Mouse (Mus musculus) left cerebral cortex, adult 9 months (tissue): ENCODE measurements around the gene Klhl24.

Experiments
- DNase-seq, 2 experiments: peaks; one replicate each; pipeline ENCODE4 v3.0.0; 2022; ENCODE audit warnings: low spot score in 2 of 2

Gene Klhl24

DNA sequence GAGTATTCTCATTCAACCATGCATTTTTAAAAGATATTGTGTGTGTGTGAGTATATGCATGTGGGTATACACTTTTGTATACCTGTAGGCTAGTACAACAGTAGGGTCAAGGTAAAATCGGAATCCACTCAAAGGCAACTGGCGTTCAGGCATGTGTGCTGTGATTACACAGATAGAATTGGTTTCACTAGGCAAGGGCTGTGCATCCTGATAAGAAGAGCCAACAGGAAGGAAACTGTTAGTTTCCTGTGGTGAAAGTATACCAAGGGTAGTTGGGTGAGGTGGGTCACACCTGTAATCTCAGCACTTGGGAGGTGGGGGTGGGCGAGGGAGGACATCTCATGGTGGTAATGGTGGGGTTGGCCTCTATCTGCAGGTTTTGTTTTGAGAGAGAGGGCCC, 47.2 kb downstream of the Klhl24 start:
- DNase-seq: no peak

DNA sequence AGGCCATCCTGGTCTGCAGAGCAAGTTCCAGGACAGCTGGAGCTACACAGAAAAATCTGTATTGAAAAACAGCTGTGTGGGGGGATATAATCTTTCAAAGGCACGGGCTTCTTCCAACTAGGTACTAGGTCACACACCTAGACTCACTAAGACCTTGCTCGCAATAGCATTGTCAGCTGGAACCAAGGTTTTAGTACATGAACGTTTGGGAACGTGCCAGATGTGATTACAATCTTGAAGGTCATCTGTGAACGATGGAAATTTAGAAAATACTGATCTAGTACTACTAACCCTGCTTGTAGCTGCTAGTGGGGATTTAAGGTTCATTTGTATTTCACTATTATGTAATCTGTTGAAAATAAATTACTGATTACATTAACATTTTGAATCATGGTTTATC, 54.6 kb downstream of the Klhl24 start:
- no peak for DNase-seq

DNA sequence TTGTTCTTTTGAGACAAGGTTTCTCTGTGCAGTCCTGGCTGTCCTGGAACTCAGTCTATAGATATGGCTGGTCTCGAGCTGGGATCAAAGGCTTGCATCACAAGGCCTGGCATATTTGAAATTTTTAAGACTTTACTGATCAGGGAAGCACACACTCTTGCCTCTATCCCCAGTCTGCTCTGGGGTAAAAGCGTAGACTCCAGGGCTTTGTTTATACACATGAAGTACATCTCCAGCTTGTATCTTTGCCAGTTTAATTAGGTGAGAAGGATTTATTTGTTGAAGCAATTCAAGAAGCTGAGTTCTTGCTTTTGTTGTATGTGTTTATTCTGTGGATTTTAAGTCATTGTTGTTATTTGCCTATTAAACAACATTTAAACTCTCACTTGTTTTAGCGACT, 56.4 kb downstream of the Klhl24 start:
- DNase-seq: no peak

DNA sequence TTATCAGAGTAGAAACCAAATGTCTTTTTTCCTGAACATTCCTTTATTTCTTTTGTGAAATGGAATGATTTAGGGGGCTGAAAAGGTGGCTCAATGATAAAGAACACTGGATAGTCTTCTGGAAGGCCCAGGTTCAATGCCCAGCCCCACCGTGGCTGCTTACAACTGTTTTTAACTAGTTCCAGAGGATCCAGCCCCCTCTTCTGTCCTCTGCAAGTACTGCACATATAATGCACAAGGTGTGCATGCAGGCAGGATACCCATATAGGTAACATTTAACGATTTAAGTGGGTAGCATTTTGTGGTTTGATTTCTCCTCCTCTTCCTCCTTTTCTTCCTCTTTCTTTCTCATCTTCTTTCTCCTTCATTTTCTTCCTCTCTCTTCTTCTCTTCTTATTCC, 62.8 kb downstream of the Klhl24 start:
- DNase-seq: no peak

DNA sequence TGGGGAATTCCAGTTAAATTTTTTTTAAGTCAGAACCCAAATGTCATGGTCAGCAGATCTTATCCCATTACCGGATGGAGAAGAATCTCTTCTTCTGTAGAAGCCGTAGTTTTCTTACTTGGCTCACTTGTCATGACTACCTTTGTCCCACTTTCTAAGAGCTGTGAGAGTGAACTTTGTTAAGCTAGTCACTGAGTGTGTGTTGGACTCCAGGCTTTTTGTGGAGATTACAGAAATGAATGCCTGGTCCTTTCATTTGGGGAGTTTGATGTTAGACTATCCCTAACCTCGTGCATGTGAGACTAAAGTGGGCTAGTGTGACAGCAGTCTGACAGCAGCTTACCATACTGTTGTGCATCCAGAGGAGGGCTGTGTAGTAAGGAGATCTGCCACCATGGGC, 71.7 kb downstream of the Klhl24 start:
- no peak for DNase-seq

DNA sequence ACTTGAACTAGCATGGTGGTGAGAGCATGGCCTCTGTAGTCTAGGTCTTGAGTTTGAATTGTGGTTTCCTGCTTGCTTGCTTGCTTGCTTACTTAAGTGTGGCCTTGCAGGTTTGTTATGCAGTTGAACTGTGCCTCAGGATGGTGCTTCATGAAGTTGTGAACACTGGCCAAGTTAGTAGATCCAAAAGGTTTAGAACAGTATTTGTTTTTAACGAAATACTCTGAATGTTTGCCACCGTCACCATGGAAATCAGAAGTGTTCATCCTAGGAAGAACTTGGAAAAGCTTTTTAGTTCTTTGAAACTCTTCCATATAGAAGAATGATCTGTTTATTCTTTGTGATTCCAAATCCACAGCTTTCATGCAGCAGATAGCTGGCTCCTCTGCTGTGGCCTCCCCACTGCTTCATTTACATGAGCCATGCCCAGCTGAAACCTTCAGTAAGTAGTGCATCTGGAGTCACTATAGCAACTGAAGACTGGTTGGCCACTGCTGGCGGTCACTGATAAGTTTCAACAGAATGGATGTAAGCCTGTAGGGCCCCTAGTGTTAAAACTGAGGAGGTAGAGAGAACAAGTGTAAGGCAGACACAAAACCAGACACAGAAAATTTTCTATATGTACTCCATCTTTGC, 72.2 kb downstream of the Klhl24 start:
- no peak for DNase-seq
